Mouse (Mus musculus) cerebellum, adult 8-10 months (tissue): Measurements from ENCODE around the gene Zcchc24.
"Not testable (repeated sequence)": the region's sequence is repeated elsewhere in the genome, so short reads cannot be mapped to it uniquely, and the experiment has no call there.

Source experiments
- DNase-seq: peaks from one replicate; pipeline ENCODE4 v3.0.0; 2022

Gene Zcchc24

DNA sequence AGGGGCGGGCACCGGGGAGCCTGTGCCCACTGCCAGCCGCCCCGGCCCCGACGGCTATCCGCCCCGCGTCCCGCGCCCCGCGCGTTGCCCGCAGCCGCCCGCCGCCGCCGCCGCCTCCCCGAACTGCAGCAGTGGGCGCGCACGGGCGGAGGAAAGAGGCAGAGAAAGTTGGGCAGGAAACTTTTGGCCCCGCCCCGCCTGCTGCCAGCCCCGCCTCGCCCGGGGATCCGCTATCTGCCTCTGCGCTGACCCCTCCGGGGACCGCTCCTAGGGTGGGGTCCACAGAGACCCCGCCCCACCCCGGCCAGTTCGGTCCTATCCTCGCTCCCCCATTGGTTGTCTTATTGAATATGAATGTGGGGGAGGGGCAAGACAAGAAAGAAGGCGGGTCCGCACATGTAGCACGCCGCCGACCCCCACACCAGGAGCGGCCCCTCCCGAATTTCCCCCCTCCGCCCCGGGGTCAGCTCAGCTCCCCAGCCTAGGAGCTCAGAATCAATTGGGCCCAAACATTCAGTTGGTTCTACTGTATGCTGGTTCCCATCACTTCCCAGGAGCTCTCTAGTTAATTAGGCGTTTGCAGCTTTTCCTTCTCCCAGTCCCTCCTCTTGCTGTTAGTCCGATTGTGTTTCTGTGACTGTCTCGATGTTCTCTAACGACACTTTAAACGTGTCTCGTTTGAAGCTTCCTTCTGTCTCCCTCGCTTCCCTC is at the start of gene Zcchc24:
Gene Zcchc24 (minus strand): TSS at position 125 of the 711 bp plus-strand sequence.
- DNase-seq: peak; percentile 37

DNA sequence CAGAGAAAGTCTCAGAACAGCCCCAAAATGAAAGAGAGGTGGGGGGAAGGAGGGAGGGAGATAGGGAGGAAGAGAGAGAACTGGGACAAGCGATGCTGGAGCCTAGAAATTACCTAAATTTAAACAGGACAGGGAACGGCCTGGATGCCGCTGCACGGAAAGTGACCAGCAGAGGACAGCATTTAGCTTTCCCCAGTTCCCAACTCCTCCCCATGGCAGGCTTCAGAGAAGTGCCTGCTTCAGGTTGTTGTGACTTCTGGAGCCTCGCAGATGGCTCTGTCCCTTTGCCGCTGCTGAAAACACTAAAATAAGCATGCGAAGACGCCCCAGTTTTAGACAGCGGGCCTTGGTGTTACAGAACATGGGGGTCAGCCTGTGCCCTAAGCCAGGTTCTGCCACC is 47.6 kb upstream of the Zcchc24 start:
- peak; percentile 64 for DNase-seq

DNA sequence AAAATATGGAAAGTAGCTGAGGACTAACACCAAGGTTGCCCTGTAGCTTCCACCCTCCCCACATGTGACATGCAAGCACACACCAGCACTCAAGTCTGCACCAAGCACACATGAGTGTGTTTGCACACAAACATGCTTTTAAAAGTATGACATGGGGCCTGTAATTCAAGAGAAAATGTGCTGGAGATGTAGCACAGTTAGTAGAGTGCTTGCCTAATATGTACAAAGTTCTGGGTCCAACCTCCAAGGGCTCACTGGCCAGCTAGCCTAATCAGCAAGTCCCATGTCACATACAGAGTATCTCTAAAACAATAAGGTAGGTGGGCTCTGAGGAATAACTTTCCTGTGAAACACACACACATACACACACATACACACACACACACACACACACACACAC is 45.3 kb upstream of the Zcchc24 start:
- DNase-seq: no peak

DNA sequence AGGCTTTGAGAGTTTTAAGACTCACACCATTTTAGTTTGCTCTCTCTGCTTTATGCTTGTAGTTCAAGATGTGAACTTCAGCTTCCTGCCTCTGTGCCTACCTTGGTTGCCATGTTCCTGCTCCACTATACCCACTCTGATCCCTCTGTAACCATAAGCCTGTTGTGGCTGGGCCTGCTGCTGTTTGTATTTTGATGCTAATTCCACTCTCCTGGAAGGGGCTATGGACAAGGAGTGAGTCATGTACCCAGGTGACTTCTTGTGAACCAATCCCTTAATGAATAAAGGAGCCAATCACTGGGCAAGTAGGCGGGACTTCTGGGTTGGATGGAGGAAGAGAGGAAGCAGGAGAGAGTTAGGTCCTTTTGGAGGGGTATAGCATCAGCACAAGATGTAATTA is 42.2 kb upstream of the Zcchc24 start:
- not testable (repeated sequence) for DNase-seq

DNA sequence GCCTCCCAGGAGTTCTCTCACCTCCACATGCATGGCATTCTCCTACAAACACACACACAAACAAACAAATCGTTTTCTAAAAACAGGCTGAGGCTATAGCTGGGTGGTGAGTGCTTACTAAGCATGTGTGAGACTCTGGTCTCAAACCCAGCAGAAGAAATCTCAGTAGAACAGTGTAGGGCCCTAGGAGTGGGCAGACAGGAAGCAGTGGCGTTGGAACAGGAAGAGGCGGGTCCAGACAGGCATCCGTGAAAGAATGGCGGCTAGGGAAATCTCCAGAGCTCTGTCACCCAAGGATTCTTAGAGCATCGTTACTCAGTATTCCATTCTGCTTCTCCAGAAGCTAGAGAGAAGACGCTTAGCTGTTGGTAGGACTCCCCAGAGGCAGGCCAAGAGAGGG is 37.7 kb upstream of the Zcchc24 start:
- DNase-seq: no peak

DNA sequence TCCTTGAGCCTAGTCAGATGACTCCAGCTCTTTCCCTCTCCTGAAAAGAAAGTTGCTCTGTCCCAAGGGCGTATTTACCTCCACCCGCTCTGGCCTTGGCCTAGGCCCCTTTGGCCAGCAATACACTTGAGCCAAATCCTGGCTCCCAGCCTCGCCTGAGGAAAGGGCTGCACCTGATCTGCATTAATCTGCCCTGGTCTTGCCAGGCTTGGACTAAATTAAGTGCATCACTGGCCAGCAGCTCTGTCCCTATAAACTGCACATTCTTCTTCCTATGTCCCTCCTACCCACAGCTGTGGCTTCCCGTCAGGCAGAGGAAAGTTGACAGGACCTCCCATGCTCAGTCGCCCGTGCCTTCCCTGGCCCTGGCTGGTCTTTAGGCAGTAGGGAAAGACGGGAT is 37.0 kb upstream of the Zcchc24 start:
- DNase-seq: peak; percentile 6

DNA sequence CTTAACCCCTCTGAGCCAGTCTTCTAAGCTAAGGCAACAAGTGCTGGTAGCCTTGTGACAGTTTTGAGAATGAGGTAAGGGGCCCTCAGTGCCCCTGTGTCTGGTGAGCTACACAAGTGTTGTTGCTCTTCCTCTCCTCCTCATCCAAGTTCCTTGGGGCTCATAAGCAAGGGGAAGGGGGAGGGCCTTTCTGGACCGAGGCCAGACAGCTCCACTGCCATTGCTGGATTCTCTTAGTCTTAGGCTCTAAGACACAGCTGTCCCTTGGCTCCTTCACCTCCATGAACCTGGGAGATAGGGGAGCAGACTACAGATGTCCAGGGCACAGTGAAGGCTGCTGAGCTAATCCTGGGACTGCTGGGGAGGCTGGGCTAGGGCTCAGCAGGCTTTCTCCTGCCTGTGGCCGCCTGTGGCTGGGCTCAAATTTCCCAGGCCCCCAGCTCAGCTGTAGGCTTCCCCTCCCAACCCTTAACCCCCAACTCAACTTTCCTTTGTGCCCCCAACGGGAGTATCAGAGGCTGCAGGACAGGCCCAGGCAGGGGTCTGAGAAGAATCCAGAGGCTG is 34.5 kb upstream of the Zcchc24 start:
- no peak for DNase-seq

DNA sequence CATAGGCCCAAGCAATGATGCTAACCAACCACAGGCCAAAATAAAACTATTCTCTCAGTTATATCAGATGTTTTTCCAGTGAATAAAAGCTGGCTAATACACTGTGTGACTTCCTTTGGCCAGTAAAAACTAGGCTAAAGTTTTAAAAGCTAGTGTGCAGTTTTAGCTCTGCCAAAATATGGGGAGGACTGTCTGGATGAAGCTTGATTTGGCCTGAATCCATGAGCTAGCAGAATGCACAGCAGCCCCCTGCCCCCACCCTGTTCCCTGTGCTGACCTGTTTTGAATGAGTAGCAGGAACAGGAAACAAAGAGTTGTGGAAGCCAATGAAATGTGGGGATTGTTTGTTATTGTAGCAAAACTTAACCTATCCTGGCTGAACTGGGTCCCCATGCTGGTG is 33.7 kb upstream of the Zcchc24 start:
- no peak for DNase-seq

DNA sequence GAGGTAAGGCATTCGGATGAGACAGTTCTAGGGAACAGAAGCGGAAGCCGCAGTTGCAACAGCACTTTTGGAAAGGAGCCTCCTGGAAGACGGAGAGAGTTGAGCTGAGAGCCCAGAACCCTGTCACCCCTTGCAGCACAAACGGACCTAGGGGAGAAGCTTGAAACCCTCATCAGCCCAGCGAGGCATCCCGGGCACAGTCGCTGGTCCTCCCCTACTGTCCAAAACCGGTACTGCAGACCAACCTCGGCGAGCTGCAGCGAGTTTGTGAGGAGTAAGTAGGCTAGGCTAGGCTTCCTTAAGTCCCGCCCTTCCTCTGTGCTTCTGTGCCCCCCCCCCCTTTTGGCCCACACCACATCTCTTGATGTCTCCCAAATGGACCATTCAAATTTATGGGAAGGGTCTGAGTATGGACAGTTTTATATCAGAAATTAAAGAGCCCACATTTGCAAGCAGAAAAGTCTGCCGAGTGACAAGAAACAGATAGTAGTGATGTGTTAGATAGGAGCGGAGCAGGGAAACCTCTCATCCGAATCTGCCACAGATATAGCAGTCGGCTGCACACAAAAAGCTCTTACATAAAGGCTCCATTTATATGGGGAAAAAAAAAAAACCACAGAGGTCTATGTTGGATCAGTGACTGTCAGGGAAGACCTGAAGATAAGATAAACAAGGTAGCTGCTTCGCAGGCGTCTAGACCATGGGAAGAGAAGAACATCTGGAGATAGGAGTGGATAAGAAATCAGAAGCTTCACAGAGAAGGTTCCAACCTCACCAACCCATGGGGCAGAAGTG is 31.5 kb upstream of the Zcchc24 start:
- DNase-seq: peak; percentile 69

DNA sequence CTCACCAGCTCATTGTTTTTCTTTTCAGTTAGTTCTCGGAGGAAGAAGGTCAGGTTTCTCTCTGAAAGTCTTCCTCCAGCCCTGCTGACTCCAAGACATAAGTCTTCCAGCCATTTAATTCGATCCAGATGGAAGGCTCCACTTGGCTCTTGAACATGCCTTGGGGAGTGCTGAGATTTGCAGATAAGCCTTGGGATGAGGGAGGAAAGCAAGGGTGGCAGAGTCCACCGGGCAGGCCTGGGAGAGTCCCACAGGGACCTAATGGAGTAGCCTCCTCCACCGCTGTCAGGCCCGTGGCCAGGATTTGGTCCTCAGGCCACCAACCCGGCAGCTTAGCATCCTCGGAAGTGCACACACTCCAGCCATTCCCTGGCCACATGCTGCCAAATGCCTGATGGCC is 27.8 kb upstream of the Zcchc24 start:
- no peak for DNase-seq

DNA sequence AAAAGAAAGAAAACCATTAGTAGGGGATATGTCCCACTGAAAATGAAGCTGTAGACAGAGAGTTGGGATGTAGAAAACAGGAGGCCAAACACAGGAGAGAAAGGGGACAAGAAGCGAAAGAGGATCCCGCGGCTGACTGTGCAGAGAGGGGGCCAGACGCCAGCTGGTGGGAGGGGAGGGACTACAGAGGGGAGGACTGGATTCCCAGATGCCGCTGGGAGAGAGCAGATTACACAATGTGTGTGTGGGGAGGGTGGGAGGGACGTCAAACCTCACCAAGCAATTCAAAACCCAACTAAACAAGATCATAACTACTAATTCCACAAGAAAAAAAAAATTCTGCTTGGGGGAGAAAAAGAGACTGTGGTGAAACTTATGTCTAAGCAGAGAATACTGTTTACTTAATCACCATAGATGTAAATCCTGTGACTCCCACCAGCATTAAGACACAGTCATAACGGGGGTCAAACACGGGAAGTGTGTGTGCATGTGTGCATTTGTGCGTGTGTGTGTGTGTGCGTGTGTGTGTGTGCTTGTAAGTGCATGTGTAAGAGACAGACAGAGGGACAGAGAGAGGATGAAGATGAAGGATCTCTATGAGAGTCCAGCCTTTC is 26.8 kb upstream of the Zcchc24 start:
- no peak for DNase-seq

DNA sequence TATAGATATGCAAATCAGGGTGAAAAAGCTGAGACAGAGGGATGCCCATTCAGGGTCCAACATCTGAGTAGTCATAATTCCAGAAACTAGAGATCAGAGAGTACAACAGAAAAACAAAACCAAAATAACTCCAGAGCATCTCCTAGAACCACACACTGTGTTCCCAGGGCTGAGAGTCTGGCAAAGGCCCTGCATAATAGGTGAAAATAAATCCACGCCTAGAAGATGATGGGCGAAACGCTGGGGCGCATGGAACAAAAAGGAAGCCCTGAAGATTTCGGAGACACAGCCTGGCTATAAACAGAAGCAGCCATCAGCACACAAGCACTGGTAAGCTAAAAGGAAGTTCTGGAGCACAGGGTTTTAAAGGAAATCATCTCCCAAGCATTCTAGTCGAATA is 26.2 kb upstream of the Zcchc24 start:
- DNase-seq: no peak

DNA sequence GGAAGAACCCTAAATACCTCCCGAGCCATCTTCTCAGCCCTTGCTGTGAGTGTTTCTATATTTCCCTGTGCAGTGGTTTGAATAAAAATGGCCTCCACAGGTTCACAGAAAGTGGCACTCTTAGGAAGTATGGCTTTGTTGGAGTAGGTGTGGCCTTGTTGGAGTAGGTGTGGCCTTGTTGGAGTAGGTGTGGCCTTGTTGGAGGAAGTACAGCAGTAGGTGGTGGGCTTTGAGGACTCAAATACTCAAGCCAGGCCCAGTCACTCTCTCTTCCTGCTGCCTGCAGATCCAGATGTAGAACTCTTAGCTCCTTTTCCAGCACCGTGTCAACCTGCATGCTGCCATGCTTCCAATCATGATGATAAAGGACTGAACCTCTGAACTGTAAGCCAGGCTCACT is 25.5 kb upstream of the Zcchc24 start:
- no peak for DNase-seq

DNA sequence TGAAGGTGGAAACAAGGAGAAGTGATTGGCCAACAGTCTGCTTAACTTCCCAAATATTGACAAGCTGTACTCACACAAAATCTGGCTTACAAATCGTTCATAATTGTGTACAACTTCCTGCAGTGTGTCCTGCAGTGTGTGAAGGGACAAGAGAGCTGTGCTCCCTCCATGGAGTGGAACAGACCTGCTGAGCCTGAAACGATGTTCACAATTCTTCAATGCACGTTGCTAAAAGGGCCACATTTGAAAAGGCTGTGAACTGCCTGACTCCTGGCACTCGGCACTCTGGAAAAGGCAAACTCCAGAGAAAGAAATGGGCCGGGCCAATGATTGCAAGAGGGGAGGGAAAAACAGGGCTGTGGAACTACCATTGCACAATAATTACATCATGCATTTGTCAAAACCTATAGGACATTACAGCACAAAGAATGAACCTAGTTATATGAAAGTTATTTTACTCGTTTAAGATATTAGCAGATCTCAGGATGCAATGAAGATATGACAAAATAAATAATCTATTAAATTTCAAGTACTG is 22.0 kb upstream of the Zcchc24 start:
- DNase-seq: no peak

DNA sequence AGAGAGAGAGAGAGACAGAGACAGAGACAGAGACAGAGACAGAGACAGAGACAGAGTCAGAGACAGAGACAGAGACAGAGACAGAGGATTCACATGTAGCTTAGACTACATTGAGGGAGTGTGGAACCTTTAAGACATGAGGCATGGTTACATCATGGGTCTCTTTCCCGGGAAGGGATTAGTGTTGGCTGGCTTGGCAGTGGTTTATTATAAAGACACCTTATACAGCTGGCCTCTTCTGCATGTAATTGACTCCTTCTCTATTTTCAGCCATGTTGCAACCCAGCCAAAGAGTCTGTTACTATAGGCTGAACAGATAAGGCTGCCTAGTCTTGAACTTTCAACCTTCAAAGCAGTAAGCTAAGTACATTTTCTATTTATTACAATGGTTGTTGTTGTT is 21.1 kb upstream of the Zcchc24 start:
- DNase-seq: no peak

DNA sequence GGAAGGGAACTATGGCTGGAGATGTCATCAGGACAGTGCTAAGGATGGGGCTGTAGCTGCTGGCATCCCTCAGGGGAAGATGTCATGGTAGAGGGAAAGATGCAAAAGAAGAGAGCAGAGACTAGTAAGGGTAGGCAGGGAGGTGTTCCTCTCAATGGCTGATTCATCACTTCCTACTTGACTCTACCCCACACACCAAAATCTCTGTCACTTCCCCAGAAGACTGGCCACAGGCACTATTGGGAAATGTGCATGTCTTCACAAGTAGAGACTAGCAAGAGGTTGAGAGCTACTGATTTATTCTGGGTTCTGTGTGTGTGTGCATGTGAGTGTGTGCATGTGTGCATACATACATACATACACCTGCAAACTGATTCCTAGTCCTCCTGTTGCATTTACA is 20.4 kb upstream of the Zcchc24 start:
- DNase-seq: no peak

DNA sequence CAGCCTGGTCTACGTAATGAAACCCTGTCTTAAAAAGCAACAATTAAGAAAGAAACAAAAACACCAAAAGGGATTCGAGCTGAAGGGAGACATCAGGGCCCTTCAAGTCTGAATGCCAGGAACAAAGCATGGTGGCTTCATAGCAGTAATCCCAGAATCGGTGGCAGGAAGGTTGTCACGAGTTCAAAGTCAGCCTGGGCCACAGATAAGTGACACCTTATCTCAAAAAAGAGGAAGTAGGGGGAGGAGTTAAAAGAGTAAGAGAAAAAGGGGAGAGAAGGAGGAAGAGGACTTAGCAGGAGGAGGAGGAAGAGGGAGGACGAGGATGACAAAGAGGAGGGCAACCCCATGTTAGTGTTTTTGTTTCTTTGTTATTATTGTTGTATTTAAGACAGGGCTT is 19.4 kb upstream of the Zcchc24 start:
- DNase-seq: no peak

DNA sequence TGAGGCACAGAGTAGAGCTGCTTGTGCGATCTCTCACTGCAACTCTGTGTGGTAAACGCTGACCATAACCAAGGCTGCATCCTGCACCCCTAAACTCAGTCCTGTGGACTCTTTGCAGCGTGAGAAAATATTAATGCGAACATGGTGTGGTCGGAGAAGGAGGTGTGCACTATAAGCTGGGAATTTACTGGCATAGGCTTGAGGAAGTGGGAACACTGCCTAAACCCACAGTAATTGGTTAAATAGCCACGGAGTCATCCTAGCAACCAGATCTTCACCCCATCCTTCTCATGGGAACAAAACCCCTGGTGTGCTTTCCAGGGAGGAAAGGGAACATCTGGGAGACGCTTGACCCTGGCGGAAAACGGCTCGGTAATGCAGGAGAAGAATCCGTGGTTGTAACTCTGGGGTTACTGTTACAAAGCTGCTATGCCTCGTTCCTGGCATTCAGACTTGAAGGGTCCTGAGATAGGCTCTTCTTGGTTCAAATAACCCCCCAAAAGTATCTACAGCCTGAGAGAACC is 18.6 kb upstream of the Zcchc24 start:
- no peak for DNase-seq

DNA sequence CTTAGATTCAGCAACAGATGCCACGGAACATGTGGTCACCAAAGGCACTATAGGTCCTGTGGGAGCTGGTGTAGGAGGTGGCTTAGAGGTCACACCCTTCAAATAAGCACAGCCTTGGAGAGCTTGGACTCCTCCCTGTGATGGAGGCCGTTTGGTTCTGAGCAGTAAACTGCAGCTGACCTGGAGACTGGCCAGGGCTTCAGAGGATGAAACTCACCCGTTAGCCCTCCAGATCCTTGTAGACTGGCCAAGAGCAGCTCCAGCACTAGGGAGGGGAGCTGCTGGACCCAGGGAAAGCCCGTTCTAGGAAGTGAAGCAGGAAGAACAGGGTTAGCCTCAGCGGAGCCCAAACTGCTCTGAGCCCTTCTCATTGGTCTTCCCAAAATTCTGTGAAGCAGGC is 18.1 kb upstream of the Zcchc24 start:
- DNase-seq: no peak

DNA sequence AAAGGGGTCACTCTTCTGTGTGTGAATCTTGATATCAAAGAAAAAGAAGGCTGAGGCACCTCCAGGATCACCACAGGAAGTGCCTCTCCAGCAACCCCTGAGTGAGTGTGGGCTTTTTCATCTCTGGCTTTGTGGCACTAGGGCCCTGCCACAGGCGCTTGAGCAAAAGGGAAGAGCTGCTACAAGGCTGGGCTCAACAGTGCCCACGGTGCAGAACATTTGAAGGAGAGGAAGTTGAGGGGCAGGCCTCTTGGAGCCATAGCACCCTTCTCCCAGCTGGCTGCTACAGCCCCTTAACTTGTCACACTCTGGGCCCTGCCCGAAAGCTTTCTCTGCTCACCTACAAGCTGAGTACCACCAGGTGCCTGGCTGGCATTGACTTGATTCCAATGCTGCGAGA is 16.4 kb upstream of the Zcchc24 start:
- DNase-seq: no peak

DNA sequence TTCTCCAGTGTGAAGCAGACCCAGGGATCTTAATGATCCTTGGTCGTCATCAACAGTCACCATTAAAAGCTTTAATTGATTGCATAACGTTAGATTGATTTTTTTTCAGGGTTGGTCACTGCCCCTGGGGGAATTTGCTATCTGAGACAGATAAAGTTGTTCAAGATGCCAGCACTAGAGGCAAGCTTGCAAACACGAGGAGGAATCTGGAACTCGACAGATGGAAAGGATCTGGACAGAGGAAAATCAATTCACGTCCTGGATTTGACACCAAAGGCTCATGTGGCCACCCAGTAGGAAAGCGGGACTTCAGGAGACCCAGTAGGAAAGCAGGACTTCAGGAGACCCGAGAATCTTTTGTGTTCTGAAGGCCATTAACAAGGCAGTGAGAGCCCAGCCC is 14.4 kb upstream of the Zcchc24 start:
- no peak for DNase-seq

DNA sequence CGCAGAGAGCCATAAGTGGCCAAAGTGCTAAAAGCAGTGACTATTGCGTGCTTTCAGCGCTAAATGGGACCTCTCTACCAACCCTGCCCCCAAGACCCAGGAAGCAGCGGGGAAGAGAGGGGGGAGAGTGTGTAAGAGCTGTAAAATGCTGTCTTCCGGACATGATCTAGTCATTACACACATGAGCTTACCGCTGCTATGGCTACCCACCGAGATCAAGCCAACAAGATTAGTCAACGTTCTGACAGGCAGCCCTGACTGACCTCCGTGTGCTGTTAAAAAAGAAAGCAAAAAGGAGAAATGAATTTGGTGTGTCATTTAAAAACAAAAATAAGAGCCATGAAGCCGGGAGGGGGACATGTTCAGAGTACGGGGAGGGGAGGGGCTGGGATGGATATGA is 11.8 kb upstream of the Zcchc24 start:
- no peak for DNase-seq

DNA sequence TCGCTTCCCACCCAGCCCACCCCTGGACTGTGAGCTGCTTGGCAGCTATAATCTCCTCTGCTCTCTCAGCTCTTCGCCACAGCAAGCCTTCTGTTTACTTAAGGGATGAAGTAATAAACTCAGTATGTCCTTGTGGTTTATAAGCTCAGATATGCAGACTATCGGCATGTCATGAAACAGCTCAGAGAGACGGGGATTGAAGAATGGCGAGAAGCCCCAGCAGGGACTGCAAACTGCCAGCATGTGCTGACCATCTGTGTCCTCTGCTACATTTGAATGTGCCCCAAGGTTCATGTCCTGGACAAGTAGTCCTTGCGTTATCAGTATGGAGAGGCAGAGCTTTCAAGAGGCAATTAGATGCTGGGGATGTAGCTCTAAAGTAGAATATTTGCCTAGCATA is 7.5 kb upstream of the Zcchc24 start:
- DNase-seq: no peak
